Mouse (Mus musculus): Measurements from ENCODE around the gene Sptb. TPM values are rescaled to one million over a fixed set of nuclear protein-coding genes. Genes with fewer than 3 reads are reported as not detected.

Gene Sptb
- polyA plus RNA-seq, 1 experiment from 2014 or later, result 4.3 TPM

- H3K9ac ChIP-seq (ENCODE audit: low read length), result no peak overlapping the region
- no peaks in the 10 kb centered on the region for H3K9me3 ChIP-seq (replicated peaks; ENCODE audit: control insufficient read depth, low read length)
- H3K4me3 ChIP-seq (replicated peaks; ENCODE audit: low read length), result no peak overlapping the region
- 69% methylated on average over 9 of the region's 9 CpGs for WGBS
- no peak overlapping the region for H3K4me2 ChIP-seq (ENCODE audit: low read depth, low read length)
- H3K36me3 ChIP-seq (ENCODE audit: control insufficient read depth, insufficient read depth, low read length), result no peaks in the 10 kb centered on the region
- ATAC-seq (ENCODE audit: insufficient read depth, low FRiP score), result peak; percentile 14; the same call in 1 of the 2 replicates
- H3K4me1 ChIP-seq (ENCODE audit: control insufficient read depth, insufficient read depth, low read length), result no peaks in the 10 kb centered on the region
- H3K27ac ChIP-seq (ENCODE audit: low read length), result no peak overlapping the region
- H3K27me3 ChIP-seq (ENCODE audit: control insufficient read depth, insufficient read depth, low read length), result no peaks in the 10 kb centered on the region
These were observed 106.6 kb downstream of the Sptb start for GRCm38 (mm10) chr12:76603779-76604178.

- ATAC-seq (ENCODE audit: insufficient read depth, low FRiP score), result no peak
- Histone ChIP-seq H3K4me2 (ENCODE audit: low read depth, low read length) (no peak overlapping the region), H3K27me3 (ENCODE audit: control insufficient read depth, insufficient read depth, low read length) (no peaks in the 10 kb centered on the region), H3K9me3 (replicated peaks; ENCODE audit: control insufficient read depth, low read length) (no peaks in the 10 kb centered on the region), H3K4me1 (ENCODE audit: control insufficient read depth, insufficient read depth, low read length) (peaks cover 22% of the 10 kb centered on the region), H3K36me3 (ENCODE audit: control insufficient read depth, insufficient read depth, low read length) (no peaks in the 10 kb centered on the region), H3K9ac (ENCODE audit: low read length) (0 out of 2 replicates have a peak overlapping the region, but pooled peaks have one; percentile 14), H3K27ac (ENCODE audit: low read length) (no peak overlapping the region), H3K4me3 (replicated peaks; ENCODE audit: low read length) (no peak overlapping the region)
- 71% methylated on average over 24 of the region's 24 CpGs for WGBS
These were observed 112.0 kb downstream of the Sptb start for GRCm38 (mm10) chr12:76598196-76598928.

GRCm38 (mm10) chr12:76597577-76598100 is 112.7 kb downstream of the Sptb start:
- no peak overlapping the region for H3K27ac ChIP-seq (ENCODE audit: low read length)

GRCm38 (mm10) chr12:76596292-76597023 is 113.9 kb downstream of the Sptb start:
- Histone ChIP-seq H3K4me1 (ENCODE audit: control insufficient read depth, insufficient read depth, low read length) (peaks cover 23% of the 10 kb centered on the region), H3K27me3 (ENCODE audit: control insufficient read depth, insufficient read depth, low read length) (no peaks in the 10 kb centered on the region), H3K4me2 (ENCODE audit: low read depth, low read length) (no peak overlapping the region), H3K27ac (ENCODE audit: low read length) (no peak overlapping the region), H3K9me3 (replicated peaks; ENCODE audit: control insufficient read depth, low read length) (no peaks in the 10 kb centered on the region), H3K4me3 (replicated peaks; ENCODE audit: low read length) (no peak overlapping the region), H3K9ac (ENCODE audit: low read length) (no peak overlapping the region), H3K36me3 (ENCODE audit: control insufficient read depth, insufficient read depth, low read length) (no peaks in the 10 kb centered on the region)
- peak; percentile 28 for ATAC-seq (ENCODE audit: insufficient read depth, low FRiP score)
- 54% methylated on average over 15 of the region's 15 CpGs for WGBS

More at GRCm38 (mm10) chr12:76597577-76598100, 112.7 kb downstream of the Sptb start:
- 70% methylated on average over 15 of the region's 15 CpGs for WGBS
- no peaks in the 10 kb centered on the region for H3K36me3 ChIP-seq (ENCODE audit: control insufficient read depth, insufficient read depth, low read length)
- 0 out of 2 replicates have a peak overlapping the region, but pooled peaks have one; percentile 14 for H3K9ac ChIP-seq (ENCODE audit: low read length)
- H3K4me1 ChIP-seq (ENCODE audit: control insufficient read depth, insufficient read depth, low read length), result peaks cover 23% of the 10 kb centered on the region
- H3K9me3 ChIP-seq (replicated peaks; ENCODE audit: control insufficient read depth, low read length), result no peaks in the 10 kb centered on the region
- H3K27me3 ChIP-seq (ENCODE audit: control insufficient read depth, insufficient read depth, low read length), result no peaks in the 10 kb centered on the region
- no peak for ATAC-seq (ENCODE audit: insufficient read depth, low FRiP score)
- no peak overlapping the region for H3K4me2 ChIP-seq (ENCODE audit: low read depth, low read length)
- H3K4me3 ChIP-seq (replicated peaks; ENCODE audit: low read length), result no peak overlapping the region

GRCm38 (mm10) chr12:76595830-76596229 is 114.5 kb downstream of the Sptb start:
- Histone ChIP-seq H3K4me2 (ENCODE audit: low read depth, low read length) (no peak overlapping the region), H3K36me3 (ENCODE audit: control insufficient read depth, insufficient read depth, low read length) (no peaks in the 10 kb centered on the region), H3K4me1 (ENCODE audit: control insufficient read depth, insufficient read depth, low read length) (peaks cover 23% of the 10 kb centered on the region), H3K4me3 (replicated peaks; ENCODE audit: low read length) (no peak overlapping the region), H3K27ac (ENCODE audit: low read length) (no peak overlapping the region), H3K9ac (ENCODE audit: low read length) (no peak overlapping the region), H3K27me3 (ENCODE audit: control insufficient read depth, insufficient read depth, low read length) (no peaks in the 10 kb centered on the region), H3K9me3 (replicated peaks; ENCODE audit: control insufficient read depth, low read length) (no peaks in the 10 kb centered on the region)
- no peak for ATAC-seq (ENCODE audit: insufficient read depth, low FRiP score)
- 69% methylated on average over 2 of the region's 2 CpGs for WGBS

GRCm38 (mm10) chr12:76594556-76594955 is 115.8 kb downstream of the Sptb start:
- H3K4me1 ChIP-seq (ENCODE audit: control insufficient read depth, insufficient read depth, low read length), result peaks cover 29% of the 10 kb centered on the region
- 0 out of 2 replicates have a peak overlapping the region, but pooled peaks have one; percentile 6 for H3K4me2 ChIP-seq (ENCODE audit: low read depth, low read length)
- H3K9me3 ChIP-seq (replicated peaks; ENCODE audit: control insufficient read depth, low read length), result no peaks in the 10 kb centered on the region
- H3K27ac ChIP-seq (ENCODE audit: low read length), result peak overlapping the region; percentile 89
- WGBS, result 58% methylated on average over 3 of the region's 3 CpGs
- no peaks in the 10 kb centered on the region for H3K36me3 ChIP-seq (ENCODE audit: control insufficient read depth, insufficient read depth, low read length)
- no peaks in the 10 kb centered on the region for H3K27me3 ChIP-seq (ENCODE audit: control insufficient read depth, insufficient read depth, low read length)
- no peak overlapping the region for H3K4me3 ChIP-seq (replicated peaks; ENCODE audit: low read length)
- no peak for ATAC-seq (ENCODE audit: insufficient read depth, low FRiP score)
- peak overlapping the region; percentile 61 for H3K9ac ChIP-seq (ENCODE audit: low read length)

- ATAC-seq (ENCODE audit: insufficient read depth, low FRiP score), result peak; percentile 84
- Histone ChIP-seq H3K36me3 (ENCODE audit: control insufficient read depth, insufficient read depth, low read length) (no peaks in the 10 kb centered on the region), H3K9me3 (replicated peaks; ENCODE audit: control insufficient read depth, low read length) (no peaks in the 10 kb centered on the region), H3K4me1 (ENCODE audit: control insufficient read depth, insufficient read depth, low read length) (peaks cover 35% of the 10 kb centered on the region), H3K4me3 (replicated peaks; ENCODE audit: low read length) (no peak overlapping the region), H3K4me2 (ENCODE audit: low read depth, low read length) (peak overlapping the region; percentile 6; the same call in 1 of the 2 replicates), H3K9ac (ENCODE audit: low read length) (peak overlapping the region; percentile 61), H3K27me3 (ENCODE audit: control insufficient read depth, insufficient read depth, low read length) (no peaks in the 10 kb centered on the region), H3K27ac (ENCODE audit: low read length) (peak overlapping the region; percentile 89)
- WGBS, result 16% methylated on average over 7 of the region's 7 CpGs
These were observed 116.5 kb downstream of the Sptb start for GRCm38 (mm10) chr12:76593839-76594322.

- ATAC-seq (ENCODE audit: insufficient read depth, low FRiP score), result no peak
These were observed 117.1 kb downstream of the Sptb start for GRCm38 (mm10) chr12:76593254-76593653.

GRCm38 (mm10) chr12:76592213-76592612 is 118.1 kb downstream of the Sptb start:
- Histone ChIP-seq H3K27me3 (ENCODE audit: control insufficient read depth, insufficient read depth, low read length) (no peaks in the 10 kb centered on the region), H3K4me1 (ENCODE audit: control insufficient read depth, insufficient read depth, low read length) (peaks cover 31% of the 10 kb centered on the region), H3K4me3 (replicated peaks; ENCODE audit: low read length) (no peak overlapping the region), H3K9me3 (replicated peaks; ENCODE audit: control insufficient read depth, low read length) (no peaks in the 10 kb centered on the region), H3K9ac (ENCODE audit: low read length) (no peak overlapping the region), H3K27ac (ENCODE audit: low read length) (no peak overlapping the region), H3K36me3 (ENCODE audit: control insufficient read depth, insufficient read depth, low read length) (no peaks in the 10 kb centered on the region), H3K4me2 (ENCODE audit: low read depth, low read length) (no peak overlapping the region)
- 41% methylated on average over 1 of the region's 1 CpGs for WGBS
- no peak for ATAC-seq (ENCODE audit: insufficient read depth, low FRiP score)

More at GRCm38 (mm10) chr12:76593254-76593653, 117.1 kb downstream of the Sptb start:
- Histone ChIP-seq H3K36me3 (ENCODE audit: control insufficient read depth, insufficient read depth, low read length) (no peaks in the 10 kb centered on the region), H3K27ac (ENCODE audit: low read length) (peak overlapping the region; percentile 89), H3K27me3 (ENCODE audit: control insufficient read depth, insufficient read depth, low read length) (no peaks in the 10 kb centered on the region), H3K4me2 (ENCODE audit: low read depth, low read length) (0 out of 2 replicates have a peak overlapping the region, but pooled peaks have one; percentile 6), H3K4me1 (ENCODE audit: control insufficient read depth, insufficient read depth, low read length) (peaks cover 36% of the 10 kb centered on the region), H3K9me3 (replicated peaks; ENCODE audit: control insufficient read depth, low read length) (no peaks in the 10 kb centered on the region), H3K4me3 (replicated peaks; ENCODE audit: low read length) (no peak overlapping the region), H3K9ac (ENCODE audit: low read length) (no peak overlapping the region)
- 85% methylated on average over 6 of the region's 6 CpGs for WGBS
